Mouse (Mus musculus) limb, embryonic 10.5 days (tissue): ENCODE results near the gene Rdm1. TPM values are rescaled to one million over a fixed set of nuclear protein-coding genes. Genes with fewer than 3 reads are reported as not detected.
A peak's percentile ranks its signal among the peaks of the same experiment; 100 is the strongest.
"Not testable (repeated sequence)": the region's sequence is repeated elsewhere in the genome, so short reads cannot be mapped to it uniquely, and the experiment has no call there.

Source experiments
- DNase-seq: peaks from one replicate; pipeline ENCODE4 v3.0.0-alpha.2; 2017; ENCODE audit warnings: low spot score
- H3K27ac ChIP-seq: fragments of 300-500 bp; sonication (generic); 2 replicates; pipeline ENCODE4 v1.5.1; 2016; ENCODE audit warnings: mild to moderate bottlenecking
- H3K27me3 ChIP-seq: fragments of 300-500 bp; sonication (generic); 2 replicates; pipeline ENCODE4 v1.6.1; 2016; ENCODE audit warnings: low read depth, mild to moderate bottlenecking; ENCODE audit not compliant: poor library complexity, severe bottlenecking
- H3K36me3 ChIP-seq: fragments of 300-500 bp; sonication (generic); 2 replicates; pipeline ENCODE4 v1.6.1; 2016; ENCODE audit warnings: mild to moderate bottlenecking, moderate library complexity
- H3K4me1 ChIP-seq: fragments of 300-500 bp; sonication (generic); 2 replicates; pipeline ENCODE4 v1.6.1; 2016
- H3K4me3 ChIP-seq: fragments of 300-500 bp; sonication (generic); 2 replicates; pipeline ENCODE4 v1.5.1; 2016; ENCODE audit warnings: mild to moderate bottlenecking, moderate library complexity
- H3K9me3 ChIP-seq: fragments of 300-500 bp; sonication (generic); replicated peaks from 2 replicates; pipeline ENCODE4 v1.6.1; 2016; ENCODE audit warnings: mild to moderate bottlenecking
- WGBS: fragments of 180-500 bp; shearing (Covaris S2); methylation state at CpG from one replicate; pipeline ENCODE4 v1.1.7; 2016; 5-methylcytosine and 5-hydroxymethylcytosine counted together
- polyA plus RNA-seq: library from polyadenylated mRNA; unstranded; fragments of >200 nt; fragmentation: Nextera tagmentation; extraction: Ambion mirVana; gene quantifications from 2 replicates; pipeline ENCODE4 v1.2.1, GENCODE M21; 2016

Gene Rdm1
- polyA plus RNA-seq, 1 experiment from 2014 or later, result 22.3 TPM

DNA sequence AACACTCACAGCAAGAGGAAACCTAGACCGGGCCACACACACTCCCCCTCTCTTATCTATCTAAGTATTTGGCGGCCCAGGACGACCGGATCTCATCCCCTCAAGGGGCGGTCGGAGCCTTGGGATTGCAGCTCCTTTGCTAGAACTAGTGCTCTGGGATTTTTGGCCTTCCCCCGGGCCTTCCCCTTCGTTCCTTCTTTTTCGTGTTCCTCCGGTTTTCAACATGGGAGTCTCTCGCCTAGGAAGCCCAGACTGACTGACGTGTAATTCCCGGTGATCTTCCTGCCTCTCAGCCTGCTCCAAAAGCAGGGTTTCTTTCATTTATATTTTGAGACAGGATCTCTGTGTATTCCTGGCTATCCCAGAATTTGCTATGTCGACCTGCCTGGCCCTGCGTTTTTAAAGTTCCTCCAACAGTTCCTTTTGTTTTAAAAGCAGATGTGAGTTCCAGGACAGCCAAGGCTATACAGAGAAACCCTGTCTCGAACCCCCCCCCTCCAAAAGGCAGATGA, 19.3 kb downstream of the Rdm1 start:
- H3K27ac ChIP-seq, result peak overlapping the region; percentile 92
- H3K36me3 ChIP-seq, H3K9me3 ChIP-seq, H3K27me3 ChIP-seq, DNase-seq, H3K4me1 ChIP-seq: not testable (repeated sequence)
- WGBS, result 17% methylated on average over 16 of the region's 16 CpGs
- peak overlapping the region; percentile 37 for H3K4me3 ChIP-seq

DNA sequence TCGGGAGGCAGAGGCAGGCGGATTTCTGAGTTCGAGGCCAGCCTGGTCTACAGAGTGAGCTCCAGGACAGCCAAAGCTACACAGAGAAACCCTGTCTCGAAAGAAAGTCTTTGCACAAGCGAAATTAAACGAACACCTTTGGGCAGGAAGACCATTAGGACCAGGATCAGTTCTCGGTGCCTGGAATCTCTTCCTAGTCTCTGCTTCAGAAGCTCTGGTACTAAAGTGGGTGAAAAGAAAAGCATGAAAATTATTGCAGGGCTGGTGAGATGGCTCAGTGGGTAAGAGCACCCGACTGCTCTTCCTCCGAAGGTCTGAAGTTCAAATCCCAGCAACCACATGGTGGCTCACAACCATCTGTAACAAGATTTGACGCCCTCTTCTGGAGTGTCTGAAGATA, 20.1 kb downstream of the Rdm1 start:
- H3K27me3 ChIP-seq, H3K36me3 ChIP-seq: not testable (repeated sequence)
- 95% methylated on average over 10 of the region's 10 CpGs for WGBS

DNA sequence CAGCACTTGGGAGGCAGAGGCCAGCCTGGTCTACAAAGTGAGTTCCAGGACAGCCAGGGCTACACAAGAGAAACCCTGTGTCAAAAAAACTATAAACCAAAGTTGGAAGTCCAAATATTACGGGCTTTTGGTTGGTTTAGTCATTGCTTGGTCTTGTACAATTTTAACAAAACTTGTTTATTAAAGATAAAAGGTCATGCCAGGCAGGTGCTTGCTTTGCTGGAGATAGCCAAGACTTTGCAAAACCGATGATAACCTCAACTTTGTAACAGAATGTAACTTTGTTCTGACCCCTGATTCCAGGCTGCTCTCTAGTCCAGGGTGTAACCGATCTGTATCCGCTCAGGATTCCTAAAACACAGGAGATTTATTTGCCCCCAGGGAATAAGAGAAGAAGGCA, 29.4 kb downstream of the Rdm1 start:
- no peaks in the 10 kb centered on the region for H3K36me3 ChIP-seq
- H3K4me3 ChIP-seq, result no peak overlapping the region
- no peaks in the 10 kb centered on the region for H3K9me3 ChIP-seq
- H3K4me1 ChIP-seq, result peaks cover 6% of the 10 kb centered on the region
- no peaks in the 10 kb centered on the region for H3K27me3 ChIP-seq
- no peak overlapping the region for H3K27ac ChIP-seq
- no peak for DNase-seq
- 87% methylated on average over 4 of the region's 4 CpGs for WGBS

More for the DNA sequence above, 20.1 kb downstream of the Rdm1 start:
- not testable (repeated sequence) for H3K9me3 ChIP-seq, H3K4me1 ChIP-seq, H3K27ac ChIP-seq, H3K4me3 ChIP-seq, DNase-seq

DNA sequence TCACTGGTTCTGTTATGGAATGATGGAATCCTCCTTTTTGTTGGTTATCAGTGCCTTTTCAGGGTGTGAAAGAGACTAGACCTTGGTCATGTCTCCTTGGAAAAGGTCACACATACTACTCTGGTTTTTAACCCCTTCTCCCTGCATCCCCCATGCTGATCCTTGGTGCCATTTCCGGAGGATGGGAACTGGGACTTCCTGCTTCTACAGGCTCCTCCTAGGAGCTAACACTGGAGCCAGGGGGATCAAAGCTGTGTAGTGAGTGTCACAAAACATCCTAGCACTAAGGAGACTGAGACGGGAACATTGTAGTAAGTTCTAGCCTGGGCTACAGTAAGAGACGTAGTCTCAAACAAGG, 30.5 kb downstream of the Rdm1 start:
- H3K9me3 ChIP-seq, result no peaks in the 10 kb centered on the region
- H3K36me3 ChIP-seq, result no peaks in the 10 kb centered on the region
- no peak for DNase-seq
- H3K4me1 ChIP-seq, result peaks cover 6% of the 10 kb centered on the region
- H3K4me3 ChIP-seq, result peak overlapping the region; percentile 42
- no peaks in the 10 kb centered on the region for H3K27me3 ChIP-seq
- WGBS, result 5% methylated on average over 3 of the region's 3 CpGs
- H3K27ac ChIP-seq, result peak overlapping the region; percentile 96

DNA sequence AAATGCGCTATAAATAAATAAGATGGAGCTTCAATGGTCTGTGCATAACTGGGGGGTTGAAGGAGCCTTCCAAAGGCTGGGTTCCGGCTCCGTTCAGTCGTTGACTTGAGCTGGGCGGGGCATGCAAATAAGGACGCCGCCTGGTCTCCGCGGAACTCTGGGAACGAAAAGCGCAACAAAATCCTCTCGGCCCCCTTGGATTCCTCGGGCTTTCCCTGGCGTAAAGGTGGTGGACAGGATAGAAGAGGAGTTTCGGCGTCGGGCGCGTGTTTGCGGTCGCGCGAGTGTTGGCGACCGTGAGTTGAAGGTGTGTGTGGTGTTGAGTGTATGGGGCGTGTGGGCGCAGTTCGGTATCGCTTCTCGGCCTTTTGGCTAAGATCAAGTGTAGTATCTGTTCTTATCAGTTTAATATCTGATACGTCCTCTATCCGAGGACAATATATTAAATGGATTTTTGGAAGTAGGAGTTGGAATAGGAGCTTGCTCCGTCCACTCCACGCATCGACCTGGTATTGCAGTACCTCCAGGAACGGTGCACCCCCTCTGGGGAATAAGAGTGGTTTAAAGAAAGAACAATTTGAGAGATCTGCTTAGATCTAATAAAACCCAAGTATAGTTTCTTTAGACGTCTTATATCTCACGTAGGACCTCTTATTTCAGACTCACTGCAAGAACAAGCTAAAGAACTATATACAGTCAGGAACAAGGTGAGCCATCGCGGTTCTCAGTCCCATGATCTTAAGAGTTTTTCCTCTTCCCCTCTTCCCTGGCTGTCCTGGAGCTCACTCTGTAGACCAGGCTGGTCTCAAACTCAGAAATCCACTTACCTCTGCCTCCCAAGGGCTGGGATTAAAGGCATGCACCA, 31.1 kb downstream of the Rdm1 start:
- not testable (repeated sequence) for H3K9me3 ChIP-seq, H3K36me3 ChIP-seq, H3K27me3 ChIP-seq, H3K4me1 ChIP-seq
- under 1% methylated on average over 38 of the region's 40 CpGs for WGBS
- Histone ChIP-seq H3K27ac (peak overlapping the region; percentile 96), H3K4me3 (peak overlapping the region; percentile 42)
- DNase-seq, result peak; percentile 85

DNA sequence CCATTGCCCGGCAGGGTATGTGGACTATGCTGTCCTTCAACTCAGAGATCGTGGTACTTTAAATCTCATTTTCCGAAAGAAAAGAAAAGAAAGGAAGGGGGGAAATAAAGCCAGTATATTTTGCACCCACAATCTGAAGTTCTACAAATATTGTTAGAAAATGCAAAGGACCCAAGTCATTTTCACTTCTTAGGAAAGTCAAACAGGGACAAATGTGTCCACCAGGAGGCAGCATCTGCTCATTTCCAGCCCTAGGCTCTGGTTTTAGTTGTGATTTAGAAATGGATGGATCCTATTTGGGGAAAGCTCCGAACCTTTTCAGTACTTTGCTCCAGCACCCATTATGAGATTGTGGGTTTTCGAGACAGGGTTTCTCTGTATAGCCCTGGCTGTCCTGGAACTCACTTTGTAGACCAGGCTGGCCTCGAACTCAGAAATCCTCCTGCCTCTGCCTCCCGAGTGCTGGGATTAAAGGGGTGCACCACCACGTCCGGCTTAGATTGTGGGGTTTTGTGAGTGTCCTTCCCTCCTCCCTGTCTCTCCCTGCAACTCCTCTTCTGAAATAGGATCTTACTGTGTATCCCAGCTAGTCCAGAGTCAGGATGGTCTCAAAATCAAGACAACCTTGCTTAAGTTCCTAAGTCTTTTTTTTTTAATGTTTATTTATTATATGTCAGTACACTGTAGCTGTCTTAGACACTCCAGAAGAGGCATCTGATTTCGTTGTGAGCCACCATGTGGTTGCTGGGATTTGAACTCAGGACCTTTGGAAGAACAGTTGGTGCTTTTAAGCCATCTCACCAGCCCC, 32.0 kb downstream of the Rdm1 start:
- Histone ChIP-seq H3K36me3 (no peaks in the 10 kb centered on the region), H3K27ac (no peak overlapping the region), H3K4me1 (peaks cover 9% of the 10 kb centered on the region), H3K27me3 (no peaks in the 10 kb centered on the region), H3K9me3 (no peaks in the 10 kb centered on the region), H3K4me3 (no peak overlapping the region)
- WGBS, result 35% methylated on average over 10 of the region's 10 CpGs
- DNase-seq, result peak; percentile 77

DNA sequence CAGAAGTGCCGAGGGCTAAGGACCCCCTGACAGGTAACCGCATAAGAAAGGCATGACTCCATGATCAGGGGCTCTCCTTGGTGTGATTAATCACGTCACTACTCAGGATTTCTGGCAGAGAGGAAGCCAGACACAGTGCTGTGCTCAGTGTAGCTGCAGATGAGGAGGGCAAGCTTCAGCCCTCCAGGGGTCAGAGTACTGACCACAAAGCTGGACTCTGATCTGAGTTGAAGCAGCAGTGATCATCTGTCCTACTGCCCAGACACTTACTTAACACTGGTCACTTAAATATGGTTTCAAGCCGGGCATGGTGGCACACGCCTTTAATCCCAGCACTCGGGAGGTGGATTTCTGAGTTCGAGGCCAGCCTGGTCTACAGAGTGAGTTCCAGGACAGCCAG, 34.2 kb downstream of the Rdm1 start:
- no peaks in the 10 kb centered on the region for H3K9me3 ChIP-seq
- no peak overlapping the region for H3K4me3 ChIP-seq
- H3K4me1 ChIP-seq, result peaks cover 19% of the 10 kb centered on the region
- no peak overlapping the region for H3K27ac ChIP-seq
- H3K36me3 ChIP-seq, result no peaks in the 10 kb centered on the region
- 71% methylated on average over 7 of the region's 7 CpGs for WGBS
- H3K27me3 ChIP-seq, result 0 out of 2 replicates have a peak, but pooled peaks cover 1% of the 10 kb centered on the region
- no peak for DNase-seq

DNA sequence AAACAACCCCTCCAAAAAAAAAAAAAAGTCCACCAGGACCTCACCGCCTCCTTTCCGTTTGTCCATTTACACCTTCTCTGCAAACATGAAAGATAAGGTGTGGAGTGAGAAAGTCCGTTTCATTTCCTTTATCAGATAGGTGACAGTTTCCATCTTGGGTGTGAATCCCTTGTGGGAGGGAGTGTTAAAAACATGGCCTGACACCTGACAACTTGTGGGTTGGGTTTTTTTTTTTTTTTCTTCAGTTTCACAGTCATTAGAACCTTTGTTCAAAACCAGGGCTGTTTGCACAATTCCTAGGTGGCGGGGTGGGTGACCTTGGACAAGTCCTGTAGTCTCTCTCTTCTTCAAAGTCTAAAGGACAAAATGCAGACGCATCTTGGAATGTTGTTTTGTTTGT, 34.8 kb downstream of the Rdm1 start:
- no peaks in the 10 kb centered on the region for H3K36me3 ChIP-seq
- peaks cover 7% of the 10 kb centered on the region for H3K27me3 ChIP-seq
- H3K9me3 ChIP-seq, result no peaks in the 10 kb centered on the region
- H3K27ac ChIP-seq, result no peak overlapping the region
- H3K4me1 ChIP-seq, result peaks cover 19% of the 10 kb centered on the region
- DNase-seq, result no peak
- no peak overlapping the region for H3K4me3 ChIP-seq
- 37% methylated on average over 5 of the region's 5 CpGs for WGBS

DNA sequence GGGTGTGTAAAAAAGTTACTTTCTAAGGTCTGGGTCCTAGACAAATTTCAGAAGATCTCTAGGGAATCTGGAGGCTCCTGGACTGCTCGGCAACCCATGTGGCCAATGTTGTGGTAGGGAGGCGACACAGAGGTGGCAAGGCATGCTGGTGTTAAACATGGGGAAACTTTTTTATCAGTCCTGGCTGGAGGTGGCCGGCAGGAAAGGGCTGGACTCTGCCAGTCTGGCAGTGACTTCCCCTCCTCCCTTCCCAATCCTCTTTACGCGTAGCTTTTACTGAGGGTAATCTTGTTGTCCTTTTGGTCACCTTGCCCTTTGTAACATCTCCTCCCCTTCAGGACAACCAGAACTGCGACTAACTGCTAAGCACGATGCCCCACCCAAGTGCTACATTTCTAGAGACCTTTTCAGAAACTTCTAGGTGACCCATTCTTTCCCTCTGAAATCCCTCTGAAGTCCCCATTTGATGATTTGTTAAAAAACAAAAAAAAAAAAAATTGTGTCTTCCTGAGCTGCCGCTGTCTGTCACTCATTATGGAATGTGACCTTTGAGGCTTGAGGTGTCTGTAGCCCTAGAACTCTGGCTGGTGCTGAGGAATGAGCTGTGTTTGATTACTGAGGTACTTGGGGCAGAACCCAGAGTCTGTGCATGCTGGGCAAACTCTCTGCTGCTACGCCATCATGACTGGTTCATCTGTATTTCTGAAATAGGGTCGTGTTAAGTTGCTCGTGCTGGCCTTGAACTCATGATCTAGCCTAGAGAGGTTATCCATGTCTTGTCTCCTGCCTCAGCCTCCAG, 36.4 kb downstream of the Rdm1 start:
- Histone ChIP-seq H3K36me3 (no peaks in the 10 kb centered on the region), H3K27ac (no peak overlapping the region), H3K9me3 (no peaks in the 10 kb centered on the region), H3K27me3 (peaks cover 16% of the 10 kb centered on the region), H3K4me1 (peaks cover 19% of the 10 kb centered on the region), H3K4me3 (no peak overlapping the region)
- no peak for DNase-seq
- 38% methylated on average over 11 of the region's 11 CpGs for WGBS

DNA sequence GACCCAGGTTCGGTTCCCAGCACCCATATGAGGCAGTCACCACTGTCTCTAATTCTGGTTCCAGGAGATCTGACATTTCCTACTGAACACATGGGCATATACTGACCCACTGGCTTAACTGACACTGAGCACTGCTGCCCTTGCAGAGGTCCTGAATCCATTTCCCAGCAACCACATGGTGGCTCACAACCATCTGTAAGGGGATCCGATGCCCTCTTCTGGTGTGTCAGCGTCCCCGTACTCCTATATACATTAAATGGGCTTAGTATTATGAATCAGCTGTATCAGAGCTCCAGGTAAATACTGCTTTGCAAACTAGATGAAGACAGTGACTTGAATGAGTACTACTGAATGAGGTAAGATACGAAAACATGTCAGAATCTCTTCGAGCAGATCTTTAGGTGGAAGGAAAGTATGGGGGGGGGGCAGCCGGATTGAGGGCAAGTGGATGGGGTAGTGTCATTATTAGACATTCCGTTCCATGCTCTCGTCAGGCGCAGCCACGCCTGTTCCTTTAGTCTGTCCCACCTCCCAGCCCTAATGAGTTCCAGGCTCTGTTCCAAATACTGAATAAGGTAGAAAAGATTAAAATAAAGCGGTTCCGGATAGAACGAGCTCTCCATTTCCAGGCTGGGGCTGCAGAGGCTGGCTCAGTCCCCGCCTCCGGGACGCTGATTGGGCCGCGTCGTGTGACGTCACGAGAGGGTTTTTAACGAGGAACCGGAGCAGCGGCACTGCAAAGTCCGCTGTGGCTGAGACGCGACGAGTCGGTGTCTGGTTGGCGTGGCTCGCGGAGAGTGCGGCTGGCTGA, 38.0 kb downstream of the Rdm1 start, which contains the start of gene Arl4d:
Gene Arl4d, plus strand, starts transcription at position 717 of the 811 bp plus-strand sequence.
- peak; percentile 95 for DNase-seq
- peak within 1 kb of the TSS; percentile 74 for H3K4me3 ChIP-seq
- WGBS, result 8% methylated on average over 34 of the region's 34 CpGs
- peak within 1 kb of the TSS; percentile 84 for H3K27ac ChIP-seq
- H3K27me3 ChIP-seq, result peaks cover 16% of the 10 kb centered on the region
- H3K4me1 ChIP-seq, result peaks cover 28% of the 10 kb centered on the region
- H3K36me3 ChIP-seq, result no peaks in the 10 kb centered on the region
- H3K9me3 ChIP-seq, result no peaks in the 10 kb centered on the region

DNA sequence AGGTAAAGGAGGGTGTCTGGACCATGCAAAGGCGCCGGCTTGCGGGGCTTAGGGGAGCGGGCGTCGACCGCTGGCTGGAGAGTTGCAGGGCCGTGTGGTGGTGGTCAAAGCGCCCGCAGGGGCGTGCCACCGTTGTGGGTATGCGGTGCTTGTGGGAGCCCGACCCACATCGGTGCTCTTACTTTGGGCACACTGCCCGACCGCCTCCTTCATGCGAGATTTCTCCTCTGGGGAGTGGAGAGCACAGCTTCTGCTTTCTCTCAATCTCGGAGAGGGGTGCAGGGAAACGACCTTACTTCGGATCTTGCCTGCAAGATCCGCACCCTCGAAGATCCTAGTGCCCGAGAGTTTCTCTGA, 38.6 kb downstream of the Rdm1 start:
- 2% methylated on average over 24 of the region's 24 CpGs for WGBS
- Histone ChIP-seq H3K4me3 (peak overlapping the region; percentile 74), H3K27me3 (peaks cover 16% of the 10 kb centered on the region), H3K4me1 (peaks cover 30% of the 10 kb centered on the region), H3K9me3 (no peaks in the 10 kb centered on the region), H3K36me3 (no peaks in the 10 kb centered on the region), H3K27ac (peak overlapping the region; percentile 84)
- DNase-seq, result no peak
